Mouse (Mus musculus): ENCODE data around the gene Mapkbp1.
A peak's percentile ranks its signal among the peaks of the same experiment; 100 is the strongest.

The Mapkbp1 gene

GRCm38 (mm10) chr2:120055923-120056322 is 83.4 kb downstream of the Mapkbp1 start:
- no peak for DNase-seq

- no peak for DNase-seq
Measured at GRCm38 (mm10) chr2:120058818-120059217, 86.3 kb downstream of the Mapkbp1 start.

- DNase-seq = no peak
Measured at GRCm38 (mm10) chr2:120059466-120059865, 87.0 kb downstream of the Mapkbp1 start.

- peak; percentile 93 for DNase-seq
Measured at GRCm38 (mm10) chr2:120060190-120060589, 87.7 kb downstream of the Mapkbp1 start.

- no peak for DNase-seq
Measured at GRCm38 (mm10) chr2:120060651-120061050, 88.2 kb downstream of the Mapkbp1 start.

GRCm38 (mm10) chr2:120062248-120062647 is 89.7 kb downstream of the Mapkbp1 start:
- DNase-seq = no peak

- no peak for DNase-seq
Measured at GRCm38 (mm10) chr2:120064639-120065038, 92.1 kb downstream of the Mapkbp1 start.

GRCm38 (mm10) chr2:120065243-120065642 is 92.7 kb downstream of the Mapkbp1 start:
- DNase-seq = no peak

DNA sequence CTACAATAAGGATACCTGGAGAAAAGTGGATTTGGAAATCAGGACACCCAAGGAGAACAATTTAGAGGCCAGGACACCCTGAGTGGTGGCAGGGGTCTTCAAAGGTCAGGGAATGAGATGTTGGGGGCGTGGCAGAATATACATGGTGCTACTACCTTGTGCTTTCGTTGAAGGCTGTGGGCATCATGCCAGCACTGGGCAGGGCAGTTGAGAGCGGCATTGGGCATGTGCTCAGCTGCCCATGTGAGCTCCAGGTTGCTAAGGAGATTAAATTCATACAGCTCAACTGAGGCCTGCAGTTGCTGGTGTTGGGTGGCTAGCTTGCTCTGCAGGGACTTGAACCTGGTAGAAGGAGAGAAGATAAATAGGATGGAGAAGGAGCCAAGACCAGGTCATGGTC is 93.7 kb downstream of the Mapkbp1 start:
- DNase-seq = no peak

- DNase-seq = no peak
Measured at GRCm38 (mm10) chr2:120068555-120069465, 96.3 kb downstream of the Mapkbp1 start.

GRCm38 (mm10) chr2:120069466-120069990 is 97.0 kb downstream of the Mapkbp1 start:
- no peak for DNase-seq

GRCm38 (mm10) chr2:120074096-120074495 is 101.6 kb downstream of the Mapkbp1 start:
- DNase-seq = no peak

GRCm38 (mm10) chr2:120076076-120076705 is 103.7 kb downstream of the Mapkbp1 start:
- DNase-seq = no peak
